Mouse (Mus musculus): ENCODE results near the gene Gm9970.
"Not testable (repeated sequence)": the region's sequence is repeated elsewhere in the genome, so short reads cannot be mapped to it uniquely, and the experiment has no call there.

DNA sequence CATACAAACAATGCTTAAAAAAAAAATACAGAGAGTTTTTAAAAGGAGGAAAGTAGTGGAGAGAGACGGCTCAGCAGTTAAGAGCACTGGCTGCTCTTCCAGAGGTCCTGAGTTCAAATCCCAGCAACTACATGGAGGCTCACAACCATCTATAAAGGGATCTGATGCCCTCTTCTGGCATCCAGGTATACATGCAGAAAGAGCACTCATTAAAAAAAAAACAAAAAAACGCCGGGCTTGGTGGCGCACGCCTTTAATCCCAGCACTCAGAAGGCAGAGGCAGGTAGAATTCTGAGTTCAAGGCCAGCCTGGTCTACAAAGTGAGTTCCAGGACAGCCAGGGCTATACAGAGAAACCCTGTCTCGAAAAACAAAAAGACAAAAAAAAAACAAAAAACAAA is 24.5 kb downstream of the Gm9970 start:
- not testable (repeated sequence) for TF ChIP-seq POLR2A (IDR thresholded peaks at IDR 0.05; ENCODE audit: insufficient read depth, low read depth, low read length); CTCF (IDR thresholded peaks at IDR 0.05); EP300 (IDR thresholded peaks at IDR 0.05; ENCODE audit: insufficient read depth, low read depth, low read length)

All from heart, adult 2 months (tissue).